Mouse (Mus musculus): ENCODE measurements around the gene Stx5a.

Gene Stx5a

DNA sequence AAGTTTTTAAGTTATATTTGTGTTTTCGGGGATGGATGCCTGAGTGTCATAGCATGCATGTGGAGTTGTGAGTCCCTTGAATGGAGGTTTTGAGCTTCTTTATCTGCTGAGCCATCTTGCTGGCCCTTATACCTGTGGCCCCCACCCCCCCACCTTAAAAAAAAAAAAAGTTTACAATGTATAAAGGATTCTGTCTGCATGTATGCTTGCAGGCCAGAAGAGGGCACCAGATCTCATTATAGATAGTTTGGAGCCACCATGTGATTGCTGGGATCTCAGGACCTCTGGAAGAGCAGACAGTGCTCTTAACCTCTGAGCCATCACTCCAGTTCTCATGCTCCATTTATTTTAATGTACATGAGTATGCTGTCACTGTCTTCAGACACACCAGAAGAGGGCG is 6.2 kb downstream of the Stx5a start:
- POLR2A ChIA-PET = interaction anchor here in 3 of 4 experiments (0.5 to 31.6 kb wide), 22 partner anchors 9 to 219 kb away, joined by 3 to 1581 read pairs (median 4); partner anchors contain the start of genes Nxf1 (in 3 of the 3), Slc3a2 (in 3 of the 3), 1810009A15Rik (in 1 of the 3) and Eef1g (in 1 of the 3)
- CTCF ChIA-PET = interaction anchor here in 2 of 4 experiments (0.7 to 1.2 kb wide), 4 partner anchors 9 to 362 kb away, joined by 4 to 7 read pairs (median 4); partner anchors contain the start of gene Nxf1 (in 2 of the 2)

DNA sequence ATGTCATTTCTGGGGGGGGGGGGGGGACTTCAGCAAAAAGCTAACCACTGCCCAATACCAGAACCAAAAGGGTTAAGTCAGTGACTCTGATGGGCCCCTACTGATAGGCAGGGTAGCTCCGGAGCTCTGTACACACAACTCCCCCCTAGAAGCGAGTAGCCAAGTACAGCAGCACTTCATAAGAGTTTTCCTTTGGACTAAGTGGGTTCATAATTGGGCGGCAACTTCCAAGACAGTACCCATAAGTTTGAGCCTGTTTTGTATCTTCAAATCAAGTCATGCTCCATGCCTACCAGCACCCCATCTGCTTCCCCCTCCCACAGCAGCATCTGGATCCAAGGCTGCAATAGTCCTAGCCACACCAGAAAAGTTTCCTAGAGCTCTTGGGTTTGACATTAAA is 14.4 kb downstream of the Stx5a start:
- POLR2A ChIA-PET = interaction anchor here (0.5 to 15.6 kb wide), 56 partner anchors 8 to 1337 kb away, joined by 3 to 436 read pairs (median 12); partner anchors contain the start of genes 1700092M07Rik (in 3 of the 4), Slc3a2 (in 3 of the 4), Stx5a (in 3 of the 4) and Taf6l (in 3 of the 4)

DNA sequence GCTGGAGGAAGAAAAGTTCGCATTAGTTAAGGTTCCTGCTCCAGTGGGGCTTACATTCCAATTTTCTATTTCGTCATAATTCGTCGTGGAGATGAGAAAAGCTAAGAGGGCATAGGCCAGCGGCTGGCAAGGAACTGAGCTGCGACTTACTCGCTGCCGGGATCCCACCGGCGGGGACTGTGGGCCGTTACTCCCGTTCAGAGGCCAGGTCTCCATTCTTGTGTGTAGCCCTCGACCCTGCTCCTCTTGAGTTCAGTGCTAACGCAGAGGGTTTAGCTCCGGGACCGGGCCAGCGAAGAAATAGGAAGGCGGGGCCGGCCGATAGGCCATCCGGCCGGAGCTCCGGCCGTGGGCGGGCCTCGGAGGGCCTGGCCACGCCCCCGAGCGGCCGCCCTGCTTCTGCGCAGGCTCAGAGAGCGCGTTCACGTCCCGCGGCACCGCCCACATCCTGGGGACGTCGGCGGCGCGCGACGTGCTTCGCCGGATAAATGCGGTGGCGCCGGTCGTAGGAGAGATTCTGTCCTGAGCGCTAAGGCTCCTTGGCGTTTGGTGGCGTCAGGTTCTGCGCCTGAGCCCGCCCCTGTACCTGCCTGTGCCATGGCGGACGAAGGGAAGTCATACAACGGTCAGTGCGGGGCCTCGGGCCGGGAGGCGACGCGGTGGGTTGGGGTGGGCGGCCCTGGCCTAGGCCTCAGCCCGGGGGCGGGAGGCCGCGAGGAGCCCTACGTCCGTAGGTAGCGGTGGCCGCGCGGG is 15.6 kb downstream of the Stx5a start, which contains the start of gene Nxf1:
Gene Nxf1 (plus strand): TSS at position 439 of the 753 bp plus-strand sequence.
- ChIA-PET CTCF (interaction anchor here in 2 of 4 experiments (0.9 to 1.7 kb wide), 6 partner anchors 10 to 41 kb away, joined by 3 to 10 read pairs (median 4); partner anchors contain the start of gene Tmem179b (in 1 of the 2)), POLR2A (interaction anchor here (0.5 to 15.6 kb wide), 140 partner anchors 8 to 1707 kb away, joined by 3 to 436 read pairs (median 5); partner anchors contain the start of genes Tmem179b (in 4 of the 4), 1700092M07Rik (in 3 of the 4), 1810009A15Rik (in 3 of the 4) and AC129217.1 (in 3 of the 4))

More for the DNA sequence above, 14.4 kb downstream of the Stx5a start:
- CTCF ChIA-PET = interaction anchor here in 3 of 4 experiments (0.6 to 1.7 kb wide), 8 partner anchors 12 to 1699 kb away, joined by 3 to 10 read pairs (median 3); partner anchors contain the start of gene Tmem179b (in 1 of the 3)

DNA sequence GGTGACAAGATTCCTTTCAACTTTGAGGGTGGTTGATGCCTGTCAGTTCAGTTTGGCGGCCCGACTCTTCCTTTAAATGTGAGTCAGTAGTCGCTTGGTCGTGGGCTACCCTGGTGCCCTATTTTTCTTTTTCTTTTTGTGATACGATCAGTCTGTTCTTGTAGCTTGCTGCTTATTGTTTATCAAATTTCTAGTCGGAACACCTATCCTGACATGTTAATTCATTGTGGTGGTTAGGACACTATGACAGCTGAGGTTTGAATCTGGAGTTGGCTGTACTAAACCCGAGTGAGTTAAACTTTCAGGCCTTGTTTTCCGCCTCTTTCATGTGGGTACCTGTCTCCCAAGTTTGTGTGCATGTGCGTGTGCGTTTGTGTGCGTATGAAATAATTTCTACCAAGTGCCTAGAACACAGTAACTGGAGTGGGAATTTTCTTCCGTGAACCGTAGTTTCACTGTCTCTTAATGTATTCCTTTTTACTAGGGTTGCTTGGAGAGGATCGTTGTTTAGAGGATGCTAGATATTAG is 16.3 kb downstream of the Stx5a start:
- POLR2A ChIA-PET = interaction anchor here (0.8 to 15.6 kb wide), 92 partner anchors 9 to 1516 kb away, joined by 3 to 436 read pairs (median 6); partner anchors contain the start of genes Tmem179b (in 4 of the 4), 1700092M07Rik (in 3 of the 4), Hnrnpul2 (in 3 of the 4) and Slc3a2 (in 3 of the 4)
- CTCF ChIA-PET = interaction anchor here in 3 of 4 experiments (0.6 to 1.2 kb wide), 4 partner anchors 10 to 389 kb away, joined by 4 to 8 read pairs (median 6); no protein-coding TSS in a partner anchor

DNA sequence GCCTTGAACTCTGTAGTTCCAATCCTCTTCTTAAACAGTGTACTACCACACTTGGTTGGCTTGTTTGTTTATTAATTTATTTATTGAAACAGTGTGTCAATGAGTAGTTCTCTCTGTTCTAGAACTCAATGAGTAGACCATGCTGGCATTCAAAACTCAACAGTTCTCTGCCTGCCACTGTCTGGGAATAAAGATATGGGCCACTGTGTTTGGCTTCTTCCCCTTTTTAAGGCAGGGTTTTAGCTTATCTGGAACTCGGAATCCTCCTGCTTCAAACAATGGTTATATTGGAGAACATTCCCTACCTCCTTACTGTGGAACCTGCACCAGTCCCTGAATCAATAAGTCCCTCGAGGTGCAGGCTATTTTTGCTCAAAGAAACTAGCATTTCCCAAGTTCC is 17.7 kb downstream of the Stx5a start:
- ChIA-PET POLR2A (interaction anchor here in 3 of 4 experiments (0.5 to 15.6 kb wide), 22 partner anchors 9 to 1625 kb away, joined by 3 to 436 read pairs (median 49); partner anchors contain the start of genes Slc3a2 (in 3 of the 3), 1700092M07Rik (in 2 of the 3), Stx5a (in 2 of the 3) and Taf6l (in 2 of the 3)), CTCF (no interaction called here)

DNA sequence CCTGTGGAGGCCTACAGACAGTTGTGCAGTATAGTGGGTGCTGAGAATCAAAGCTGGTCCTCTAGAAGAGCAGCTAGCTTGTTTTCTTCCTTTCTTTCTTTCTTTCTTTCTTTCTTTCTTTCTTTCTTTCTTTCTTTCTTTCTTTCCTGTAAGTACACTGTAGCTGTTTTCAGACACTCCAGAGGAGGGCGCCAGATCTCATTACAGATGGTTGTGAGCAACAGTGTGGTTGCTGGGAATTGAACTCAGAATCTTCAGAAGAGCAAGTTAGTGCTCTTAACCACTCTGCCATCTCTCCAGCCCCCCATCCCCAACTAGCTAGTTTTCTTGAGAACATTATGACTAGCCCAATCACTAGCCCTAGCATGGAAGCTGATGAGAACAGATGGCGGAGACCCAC is 19.5 kb downstream of the Stx5a start:
- CTCF ChIA-PET = interaction anchor here in 3 of 4 experiments (0.5 to 1.3 kb wide), 10 partner anchors 10 to 1410 kb away, joined by 3 to 6 read pairs (median 4); partner anchors contain the start of genes Taf6l (in 2 of the 3) and Tmem223 (in 1 of the 3)
- POLR2A ChIA-PET = interaction anchor here (0.6 to 15.6 kb wide), 37 partner anchors 10 to 1423 kb away, joined by 3 to 436 read pairs (median 4); partner anchors contain the start of genes Slc3a2 (in 3 of the 4), Taf6l (in 2 of the 4), Tmem179b (in 2 of the 4) and Tmem223 (in 2 of the 4)

DNA sequence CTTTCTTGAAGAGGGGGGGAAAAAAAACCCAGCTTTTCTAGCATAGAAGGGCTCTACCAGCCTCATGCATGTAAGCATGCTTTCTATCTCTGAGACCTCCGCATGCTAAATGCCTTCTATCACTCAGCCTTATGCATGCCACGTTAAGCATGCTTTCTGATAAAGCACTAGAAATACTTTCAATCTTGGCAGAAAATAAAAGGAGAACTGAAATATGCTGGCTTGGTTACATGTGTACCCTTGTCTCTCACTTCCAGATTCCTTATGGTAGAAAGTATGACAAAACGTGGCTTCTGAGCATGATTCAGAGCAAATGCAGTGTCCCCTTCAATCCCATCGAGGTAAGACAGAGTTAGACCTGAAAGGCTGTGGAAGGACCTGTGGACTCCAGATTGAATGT is 22.1 kb downstream of the Stx5a start:
- POLR2A ChIA-PET = interaction anchor here in 2 of 4 experiments (1.0 to 6.1 kb wide), 19 partner anchors 8 to 221 kb away, joined by 3 to 47 read pairs (median 4); partner anchors contain the start of genes Slc3a2 (in 2 of the 2), Tmem179b (in 2 of the 2), Tmem223 (in 2 of the 2) and 1810009A15Rik (in 1 of the 2)
- CTCF ChIA-PET = no interaction called here

DNA sequence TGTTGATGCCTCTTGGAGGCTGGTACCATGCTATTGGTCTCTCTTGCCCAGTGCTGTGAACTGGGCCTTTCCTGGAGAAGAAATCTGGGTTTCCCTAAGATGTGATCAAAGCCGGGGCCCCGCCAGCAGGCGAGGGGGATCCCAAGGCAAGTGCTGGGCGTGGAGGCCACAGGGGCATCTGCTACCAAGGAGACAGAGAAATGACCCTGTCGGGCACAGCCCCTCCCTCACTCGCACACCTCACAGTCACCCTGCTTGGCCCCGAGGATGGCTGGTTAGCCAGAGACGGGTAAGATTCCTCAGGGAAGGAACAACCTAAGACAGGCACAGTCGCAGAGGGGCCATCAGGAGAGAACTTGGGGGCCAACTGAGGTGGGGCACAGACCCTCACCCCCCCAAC is 24.3 kb downstream of the Stx5a start:
- ChIA-PET CTCF (interaction anchor here in 1 of 4 experiments (0.6 kb wide), 1 partner anchor 82 kb away, joined by 6 read pairs; no protein-coding TSS in a partner anchor), POLR2A (interaction anchor here in 3 of 4 experiments (1.1 to 27.6 kb wide), 13 partner anchors 8 to 62 kb away, joined by 3 to 801 read pairs (median 10); partner anchors contain the start of genes Nxf1 (in 3 of the 3), Tmem179b (in 2 of the 3), Zbtb3 (in 2 of the 3) and 1700092M07Rik (in 1 of the 3))

DNA sequence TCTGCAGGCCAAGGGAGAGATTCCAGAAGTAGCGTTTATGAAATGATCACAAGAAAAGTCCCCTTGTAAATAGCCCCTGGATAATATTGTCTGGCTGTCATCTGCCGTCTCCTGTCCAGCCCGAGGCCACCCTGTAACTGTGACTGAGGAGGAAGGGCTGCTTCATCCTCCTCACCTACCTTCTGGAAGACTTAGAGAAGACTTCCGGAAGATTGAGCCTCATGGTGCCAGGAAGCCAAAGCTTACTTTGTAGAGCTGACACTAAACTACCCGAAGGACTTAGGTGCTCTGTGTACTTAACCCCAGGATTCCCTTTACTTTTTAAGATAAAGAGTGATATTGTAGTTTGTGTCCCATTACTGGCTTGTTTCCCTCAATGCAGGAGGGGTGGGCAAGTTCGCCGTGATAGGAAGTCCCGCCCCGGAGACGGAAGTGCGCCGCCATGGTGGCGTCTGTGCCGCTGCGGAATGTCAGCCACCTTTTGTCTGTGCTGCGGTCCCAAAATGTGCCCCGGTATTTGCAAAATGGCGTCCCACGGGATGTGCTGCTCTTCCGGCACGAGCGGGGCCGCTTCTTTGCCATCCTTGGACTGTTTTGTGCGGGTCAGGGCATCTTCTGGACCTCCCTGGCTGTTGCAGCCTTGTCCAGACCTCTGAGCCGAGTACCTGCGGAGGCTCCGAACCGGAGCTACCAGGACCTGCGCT is 29.5 kb downstream of the Stx5a start, which contains the start of gene Tmem223:
Gene Tmem223 (plus strand): TSS at position 430 of the 704 bp plus-strand sequence.
- ChIA-PET CTCF (interaction anchor here in 2 of 4 experiments (0.5 to 1.4 kb wide), 2 partner anchors 10 to 29 kb away, joined by 3 to 5 read pairs; no protein-coding TSS in a partner anchor), POLR2A (interaction anchor here (0.6 to 27.6 kb wide), 48 partner anchors 8 to 310 kb away, joined by 3 to 801 read pairs (median 6); partner anchors contain the start of genes 1810009A15Rik (in 3 of the 4), Eef1g (in 3 of the 4), Gm49416 (in 3 of the 4) and Nxf1 (in 3 of the 4))

DNA sequence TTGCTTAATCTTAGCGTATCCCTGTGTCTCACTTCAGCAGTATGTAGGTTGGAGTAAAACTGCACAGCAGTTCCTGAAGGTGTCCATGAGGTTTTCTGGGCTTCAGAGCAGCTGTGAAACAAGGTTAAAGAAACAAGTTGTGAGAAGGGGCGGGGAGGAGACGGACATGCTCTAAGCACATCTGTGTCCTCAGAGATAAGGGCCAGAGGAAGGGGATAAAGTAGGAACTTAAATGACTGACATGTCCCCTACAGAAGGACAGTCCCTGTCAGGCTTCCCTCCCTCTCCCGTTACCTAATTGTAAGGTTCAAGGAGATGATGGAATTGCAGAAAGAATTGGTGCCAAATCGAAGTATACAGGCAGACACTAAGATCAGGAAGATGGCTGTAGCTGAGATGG is 31.8 kb downstream of the Stx5a start:
- CTCF ChIA-PET = interaction anchor here in 2 of 4 experiments (0.6 kb wide), 2 partner anchors 26 to 1613 kb away, joined by 3 read pairs; no protein-coding TSS in a partner anchor
- POLR2A ChIA-PET = interaction anchor here (0.5 to 27.6 kb wide), 47 partner anchors 8 to 362 kb away, joined by 3 to 801 read pairs (median 17); partner anchors contain the start of genes Nxf1 (in 4 of the 4), Taf6l (in 4 of the 4), Slc3a2 (in 3 of the 4) and 1700092M07Rik (in 2 of the 4)

DNA sequence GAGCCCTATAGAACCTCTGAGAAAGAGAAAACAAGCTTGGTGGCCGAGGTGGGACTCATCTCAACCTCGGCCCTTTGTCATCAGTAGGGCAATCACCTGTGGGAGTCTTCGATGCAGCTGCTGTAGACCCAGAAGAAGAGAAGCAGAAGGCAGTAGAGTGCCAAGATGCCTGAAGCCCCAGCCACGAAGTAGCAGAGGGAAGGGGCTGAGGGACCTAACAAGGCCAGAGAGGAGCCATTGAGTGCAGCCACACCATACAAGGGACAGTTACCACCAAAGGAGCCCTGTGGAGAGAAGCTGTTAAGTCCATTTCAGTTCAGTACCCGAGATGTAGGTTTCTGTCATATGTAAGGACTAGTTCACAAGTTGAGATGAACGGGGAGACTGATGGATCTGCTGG is 32.2 kb downstream of the Stx5a start:
- POLR2A ChIA-PET = interaction anchor here (0.6 to 27.6 kb wide), 70 partner anchors 8 to 1832 kb away, joined by 3 to 801 read pairs (median 9); partner anchors contain the start of genes Nxf1 (in 4 of the 4), Taf6l (in 4 of the 4), Slc3a2 (in 3 of the 4) and Ttc9c (in 3 of the 4)

DNA sequence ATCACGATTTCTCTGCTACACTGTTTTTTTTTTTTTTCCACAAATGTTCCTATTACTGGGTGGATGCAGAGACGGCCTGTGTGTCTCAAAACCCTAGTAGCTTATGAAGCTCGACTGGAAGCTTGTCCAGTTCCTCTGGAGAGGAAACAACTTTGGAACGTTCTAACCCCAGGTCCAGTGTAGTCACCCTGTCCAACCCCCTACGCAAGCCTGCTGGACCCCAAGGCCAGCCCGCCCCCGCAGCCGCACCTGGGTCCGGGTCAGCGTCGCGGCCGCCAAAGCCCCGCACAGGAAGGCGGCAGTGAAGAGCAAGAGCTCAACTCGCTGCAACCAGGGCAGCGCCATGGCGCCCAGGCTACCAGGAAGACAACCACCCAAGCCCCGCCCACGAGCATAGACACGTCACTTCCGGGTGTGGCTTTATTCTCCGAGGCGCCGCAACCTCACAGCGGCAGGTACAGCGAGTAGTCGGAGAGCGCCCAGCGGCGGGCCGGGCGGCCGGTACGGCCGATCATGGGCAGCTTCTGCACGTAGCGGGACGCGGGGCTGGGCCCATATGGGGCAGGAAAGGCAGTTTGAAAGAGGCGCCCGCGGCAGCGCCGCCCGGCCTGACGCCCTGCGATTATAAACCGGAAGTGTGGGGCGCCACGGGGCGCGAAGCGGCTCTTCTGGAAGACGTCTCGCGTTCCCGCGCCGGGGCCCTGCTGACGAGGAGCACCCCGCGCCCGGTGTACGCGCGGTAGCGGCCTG is 33.0 kb downstream of the Stx5a start, which contains the start of gene Tmem179b:
Gene Tmem179b (minus strand): TSS at position 382 of the 750 bp plus-strand sequence.
- ChIA-PET POLR2A (interaction anchor here (0.5 to 27.6 kb wide), 110 partner anchors 9 to 1832 kb away, joined by 3 to 801 read pairs (median 6); partner anchors contain the start of genes Nxf1 (in 4 of the 4), Taf6l (in 4 of the 4), B3gat3 (in 3 of the 4) and Slc3a2 (in 3 of the 4)), CTCF (interaction anchor here in 3 of 4 experiments (0.6 to 2.5 kb wide), 8 partner anchors 14 to 100 kb away, joined by 3 to 9 read pairs (median 3); partner anchors contain the start of gene Nxf1 (in 1 of the 3))

More for the DNA sequence above, 32.2 kb downstream of the Stx5a start:
- CTCF ChIA-PET = interaction anchor here in 3 of 4 experiments (0.6 to 1.2 kb wide), 4 partner anchors 17 to 1613 kb away, joined by 3 read pairs; partner anchors contain the start of gene Nxf1 (in 1 of the 3)

DNA sequence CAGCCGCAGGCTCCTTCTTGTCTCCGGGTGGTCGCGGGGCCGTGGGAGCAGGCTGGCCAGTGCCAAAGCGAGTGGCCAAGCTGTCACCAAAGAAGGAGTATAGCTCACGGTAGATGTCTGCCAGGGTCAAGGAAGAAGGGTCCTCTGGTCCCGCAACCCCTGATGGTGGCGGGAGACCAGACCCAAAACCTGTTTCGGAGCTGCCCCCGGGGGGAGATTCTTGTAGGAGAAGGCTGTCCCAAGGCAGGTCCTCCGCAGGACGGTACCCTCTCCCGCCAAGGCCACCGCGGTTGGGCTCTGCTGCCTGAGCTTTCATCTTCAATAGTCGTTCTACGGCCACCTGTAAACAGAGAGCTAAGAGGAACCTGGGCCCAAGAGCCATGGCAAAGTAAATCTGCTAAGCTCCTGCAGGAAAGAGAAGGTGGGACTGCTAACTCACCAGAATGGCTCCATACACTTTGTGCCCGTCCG is 33.8 kb downstream of the Stx5a start:
- POLR2A ChIA-PET = interaction anchor here (0.7 to 27.6 kb wide), 82 partner anchors 10 to 308 kb away, joined by 3 to 801 read pairs (median 7); partner anchors contain the start of genes Nxf1 (in 4 of the 4), Taf6l (in 4 of the 4), B3gat3 (in 3 of the 4) and Slc3a2 (in 3 of the 4)
- CTCF ChIA-PET = interaction anchor here in 2 of 4 experiments (0.9 to 2.5 kb wide), 6 partner anchors 10 to 99 kb away, joined by 3 to 7 read pairs (median 4); partner anchors contain the start of gene Taf6l (in 1 of the 2)

DNA sequence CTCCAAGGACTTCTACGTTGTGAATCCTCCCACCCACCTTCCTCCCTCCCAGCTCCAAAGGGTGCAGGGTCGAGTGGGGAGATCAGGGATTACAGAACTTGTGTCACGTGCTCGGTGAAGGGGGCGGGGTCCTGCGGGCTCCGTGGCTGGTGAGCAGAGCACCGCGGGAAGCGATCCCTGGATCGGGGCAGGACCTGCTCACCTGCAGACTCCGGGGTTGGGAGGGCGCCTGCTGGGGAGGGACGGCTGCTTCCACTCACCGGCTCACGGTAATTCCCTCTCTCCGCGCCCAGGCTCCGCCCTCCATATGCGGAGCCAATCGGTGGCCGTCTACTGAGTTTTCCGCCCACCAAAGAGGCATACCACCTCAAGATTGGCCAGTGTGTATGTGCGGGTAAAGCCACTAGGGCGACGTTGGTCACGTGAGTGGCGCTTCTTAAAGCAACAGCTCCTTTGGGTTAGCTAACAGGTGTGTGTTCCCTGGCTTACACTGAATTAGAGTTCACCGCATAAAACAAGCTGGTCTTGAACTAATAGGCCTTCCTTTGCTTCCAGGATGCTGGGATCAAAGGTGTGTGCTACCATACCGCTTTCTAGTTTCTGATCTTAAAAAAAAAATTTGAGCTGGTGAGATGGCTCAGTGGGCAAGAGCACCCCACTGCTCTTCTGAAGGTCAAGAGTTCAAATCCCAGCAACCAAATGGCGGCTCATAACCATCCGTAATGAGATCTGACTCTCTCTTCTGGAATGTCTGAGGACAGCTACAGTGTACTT is 45.0 kb downstream of the Stx5a start, which contains the start of gene Taf6l:
Gene Taf6l (minus strand): TSS at position 410 of the 774 bp plus-strand sequence.
- POLR2A ChIA-PET = interaction anchor here (0.6 to 27.6 kb wide), 129 partner anchors 6 to 1519 kb away, joined by 3 to 801 read pairs (median 5); partner anchors contain the start of genes Hnrnpul2 (in 4 of the 4), Tmem179b (in 4 of the 4), Zbtb3 (in 4 of the 4) and 1700092M07Rik (in 3 of the 4)
- CTCF ChIA-PET = interaction anchor here in 3 of 4 experiments (0.5 to 1.7 kb wide), 12 partner anchors 10 to 1368 kb away, joined by 3 to 11 read pairs (median 4); partner anchors contain the start of genes Ttc9c (in 1 of the 3) and Zbtb3 (in 1 of the 3)

All from embryonic stem cell, embryonic (primary cell).